Mouse (Mus musculus): Measurements from ENCODE around the gene Cyp26b1. TPM values are rescaled to one million over a fixed set of nuclear protein-coding genes. Genes with fewer than 3 reads are reported as not detected.

Cyp26b1 gene
- total and polyA plus RNA-seq, 2 experiments: 0.18 to 0.22 TPM

DNA sequence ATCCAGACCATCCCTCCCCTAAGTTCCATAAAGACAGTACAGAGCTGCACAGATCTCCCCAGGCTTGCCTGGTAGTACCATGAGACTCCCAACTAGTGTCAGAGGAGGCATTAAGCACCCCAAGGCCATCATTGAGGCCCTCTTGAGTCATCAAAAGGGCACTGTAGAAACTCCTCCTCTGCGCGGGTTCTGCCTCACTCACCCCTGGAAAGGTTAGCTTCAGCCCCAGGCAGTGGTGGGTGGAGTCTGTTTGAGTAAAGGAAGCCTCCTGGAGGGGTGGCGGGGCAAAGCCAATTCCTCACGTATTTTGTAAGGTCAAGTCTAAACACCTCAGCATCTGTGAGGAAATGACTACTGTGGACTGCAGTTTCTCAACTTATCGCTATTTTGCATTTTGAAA is 50.2 kb downstream of the Cyp26b1 start:
- TF ChIP-seq POLR2A (IDR thresholded peaks at IDR 0.05; ENCODE audit: extremely low read depth, insufficient read depth, low read length) (no peak), CTCF (IDR thresholded peaks at IDR 0.05; ENCODE audit: low read depth, low read length) (no peak)
- Histone ChIP-seq H3K79me2 (ENCODE audit: control insufficient read depth, insufficient read depth, low read length) (no peaks in the 10 kb centered on the region), H3K27me3 (ENCODE audit: control insufficient read depth, insufficient read depth, low read length) (peaks cover 4% of the 10 kb centered on the region; the same call in 1 of the 2 replicates), H3K36me3 (ENCODE audit: control insufficient read depth, insufficient read depth, low read length) (no peaks in the 10 kb centered on the region), H3K4me1 (ENCODE audit: control insufficient read depth, insufficient read depth, low read length) (peaks cover 3% of the 10 kb centered on the region; the same call in 1 of the 2 replicates), H3K4me3 (ENCODE audit: insufficient read depth, low read depth, low read length) (no peak overlapping the region), H3K9ac (ENCODE audit: low read depth, low read length) (no peak overlapping the region), H3K27ac (replicated peaks; ENCODE audit: insufficient read depth, low read depth, low read length) (no peak overlapping the region)
- 48% methylated on average over 5 of the region's 5 CpGs for WGBS
- DNase-seq (ENCODE audit: extremely low read depth, low read depth, low spot score): no peak

DNA sequence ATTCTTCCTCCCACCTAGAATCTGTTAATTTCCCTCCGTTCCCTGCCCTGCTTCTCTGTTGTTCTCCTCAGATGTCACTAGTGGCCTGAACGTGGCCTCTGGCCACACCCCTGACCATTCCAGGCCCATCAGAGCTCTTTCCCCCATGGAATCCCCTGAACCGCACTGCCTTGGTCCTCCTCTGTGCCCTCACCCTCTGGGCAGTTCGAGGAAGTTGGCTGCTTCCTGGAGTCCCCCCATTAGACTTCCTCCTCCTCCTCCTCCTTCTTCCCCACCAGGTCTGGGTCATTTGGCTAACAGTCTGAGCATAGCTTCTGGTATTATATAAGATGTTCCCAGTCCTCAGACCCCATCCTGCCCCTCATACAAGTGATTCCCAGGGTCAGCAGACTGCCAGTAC is 53.8 kb downstream of the Cyp26b1 start:
- Histone ChIP-seq H3K27ac (replicated peaks; ENCODE audit: insufficient read depth, low read depth, low read length) (no peak overlapping the region), H3K36me3 (ENCODE audit: control insufficient read depth, insufficient read depth, low read length) (no peaks in the 10 kb centered on the region), H3K4me1 (ENCODE audit: control insufficient read depth, insufficient read depth, low read length) (peaks cover 3% of the 10 kb centered on the region; the same call in 1 of the 2 replicates), H3K27me3 (ENCODE audit: control insufficient read depth, insufficient read depth, low read length) (no peaks in the 10 kb centered on the region), H3K4me3 (ENCODE audit: insufficient read depth, low read depth, low read length) (no peak overlapping the region), H3K9ac (ENCODE audit: low read depth, low read length) (no peak overlapping the region), H3K79me2 (ENCODE audit: control insufficient read depth, insufficient read depth, low read length) (no peaks in the 10 kb centered on the region)
- no peak for DNase-seq (ENCODE audit: extremely low read depth, low read depth, low spot score)
- 56% methylated on average over 4 of the region's 4 CpGs for WGBS
- TF ChIP-seq CTCF (IDR thresholded peaks at IDR 0.05; ENCODE audit: low read depth, low read length): no peak
- TF ChIP-seq POLR2A (IDR thresholded peaks at IDR 0.05; ENCODE audit: extremely low read depth, insufficient read depth, low read length): no peak

DNA sequence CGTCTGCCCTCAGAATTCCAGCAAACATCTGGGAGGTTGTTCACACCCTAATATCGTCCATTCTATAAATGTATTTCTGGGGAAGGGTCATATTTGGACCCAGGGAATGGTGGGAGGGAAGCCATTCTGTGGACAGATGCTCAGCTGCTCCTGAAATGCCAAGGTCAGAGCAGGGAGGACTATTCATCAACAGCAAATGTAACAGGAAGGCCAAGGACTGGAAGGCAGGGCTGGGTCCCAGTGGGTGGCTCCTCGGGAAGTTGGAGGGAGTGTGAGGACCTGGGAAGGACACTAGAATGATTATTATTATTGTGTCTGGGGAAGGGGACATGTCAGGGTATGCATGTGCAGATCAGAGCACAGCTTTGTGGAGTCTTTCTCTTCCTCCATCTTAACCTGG is 55.0 kb downstream of the Cyp26b1 start:
- Histone ChIP-seq H3K36me3 (ENCODE audit: control insufficient read depth, insufficient read depth, low read length) (no peaks in the 10 kb centered on the region), H3K4me1 (ENCODE audit: control insufficient read depth, insufficient read depth, low read length) (no peaks in the 10 kb centered on the region), H3K9ac (ENCODE audit: low read depth, low read length) (no peak overlapping the region), H3K27me3 (ENCODE audit: control insufficient read depth, insufficient read depth, low read length) (no peaks in the 10 kb centered on the region), H3K27ac (replicated peaks; ENCODE audit: insufficient read depth, low read depth, low read length) (no peak overlapping the region), H3K4me3 (ENCODE audit: insufficient read depth, low read depth, low read length) (no peak overlapping the region), H3K79me2 (ENCODE audit: control insufficient read depth, insufficient read depth, low read length) (no peaks in the 10 kb centered on the region)
- no peak for TF ChIP-seq POLR2A (IDR thresholded peaks at IDR 0.05; ENCODE audit: extremely low read depth, insufficient read depth, low read length)
- TF ChIP-seq CTCF (IDR thresholded peaks at IDR 0.05; ENCODE audit: low read depth, low read length): no peak
- 78% methylated on average over 3 of the region's 3 CpGs for WGBS
- no peak for DNase-seq (ENCODE audit: extremely low read depth, low read depth, low spot score)

DNA sequence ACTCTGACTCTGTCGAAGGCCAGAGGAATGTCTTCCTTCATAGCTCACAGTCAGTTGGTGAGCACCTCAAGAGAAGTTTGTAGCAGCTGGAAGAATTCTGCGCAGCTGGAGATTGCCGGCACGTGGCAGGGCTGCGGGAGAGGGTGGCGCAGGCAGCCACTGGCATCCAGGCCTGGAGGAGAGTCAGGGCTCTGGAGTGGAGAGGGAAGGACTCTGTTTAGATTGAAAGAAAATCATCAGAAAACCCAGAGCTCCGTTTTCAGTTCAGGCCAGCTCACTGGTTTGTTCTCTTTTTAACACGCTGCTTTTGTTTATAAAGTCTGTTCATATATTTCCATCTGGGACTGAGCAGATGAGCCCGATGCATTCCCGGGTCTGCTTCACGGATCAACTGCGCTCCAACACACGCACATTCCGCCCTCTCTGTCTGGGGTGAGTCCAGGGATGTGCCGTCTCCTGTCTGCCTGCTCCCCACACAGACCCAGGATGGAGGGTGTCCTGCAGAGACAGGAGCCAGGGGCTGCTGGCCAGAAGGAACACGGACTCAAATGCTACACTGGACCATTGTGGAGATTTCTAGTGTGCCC is 56.0 kb downstream of the Cyp26b1 start:
- Histone ChIP-seq H3K27me3 (ENCODE audit: control insufficient read depth, insufficient read depth, low read length) (no peaks in the 10 kb centered on the region), H3K4me3 (ENCODE audit: insufficient read depth, low read depth, low read length) (no peak overlapping the region), H3K9ac (ENCODE audit: low read depth, low read length) (no peak overlapping the region), H3K36me3 (ENCODE audit: control insufficient read depth, insufficient read depth, low read length) (no peaks in the 10 kb centered on the region), H3K79me2 (ENCODE audit: control insufficient read depth, insufficient read depth, low read length) (no peaks in the 10 kb centered on the region), H3K27ac (replicated peaks; ENCODE audit: insufficient read depth, low read depth, low read length) (no peak overlapping the region), H3K4me1 (ENCODE audit: control insufficient read depth, insufficient read depth, low read length) (no peaks in the 10 kb centered on the region)
- 74% methylated on average over 16 of the region's 16 CpGs for WGBS
- TF ChIP-seq POLR2A (IDR thresholded peaks at IDR 0.05; ENCODE audit: extremely low read depth, insufficient read depth, low read length) (no peak), CTCF (IDR thresholded peaks at IDR 0.05; ENCODE audit: low read depth, low read length) (no peak)
- no peak for DNase-seq (ENCODE audit: extremely low read depth, low read depth, low spot score)

DNA sequence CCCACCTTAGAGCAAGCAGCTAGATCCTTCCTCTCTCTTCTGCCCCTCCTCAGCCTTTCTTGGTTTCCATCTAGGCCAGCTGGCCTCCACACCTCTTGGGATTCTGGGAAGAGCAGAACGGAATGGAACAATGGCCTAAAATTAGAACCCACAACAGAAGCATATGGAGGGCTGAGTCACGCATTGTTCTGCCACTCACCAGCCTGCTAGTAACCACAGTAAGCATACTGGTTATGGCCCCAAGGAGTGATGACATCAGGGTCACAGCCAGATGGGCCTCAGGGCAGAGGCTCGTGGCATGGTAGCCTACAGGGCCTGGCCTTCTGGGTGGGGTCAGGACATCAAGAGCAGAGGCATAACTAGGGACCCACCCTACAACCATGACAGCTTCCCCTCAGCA is 58.8 kb downstream of the Cyp26b1 start:
- 75% methylated on average over 3 of the region's 3 CpGs for WGBS
- TF ChIP-seq POLR2A (IDR thresholded peaks at IDR 0.05; ENCODE audit: extremely low read depth, insufficient read depth, low read length) (no peak), CTCF (IDR thresholded peaks at IDR 0.05; ENCODE audit: low read depth, low read length) (no peak)
- no peak overlapping the region for H3K27ac ChIP-seq (replicated peaks; ENCODE audit: insufficient read depth, low read depth, low read length)
- H3K4me1 ChIP-seq (ENCODE audit: control insufficient read depth, insufficient read depth, low read length): no peaks in the 10 kb centered on the region
- no peaks in the 10 kb centered on the region for H3K79me2 ChIP-seq (ENCODE audit: control insufficient read depth, insufficient read depth, low read length)
- DNase-seq (ENCODE audit: extremely low read depth, low read depth, low spot score): no peak
- no peak overlapping the region for H3K9ac ChIP-seq (ENCODE audit: low read depth, low read length)
- H3K4me3 ChIP-seq (ENCODE audit: insufficient read depth, low read depth, low read length): no peak overlapping the region
- no peaks in the 10 kb centered on the region for H3K27me3 ChIP-seq (ENCODE audit: control insufficient read depth, insufficient read depth, low read length)
- H3K36me3 ChIP-seq (ENCODE audit: control insufficient read depth, insufficient read depth, low read length): no peaks in the 10 kb centered on the region

DNA sequence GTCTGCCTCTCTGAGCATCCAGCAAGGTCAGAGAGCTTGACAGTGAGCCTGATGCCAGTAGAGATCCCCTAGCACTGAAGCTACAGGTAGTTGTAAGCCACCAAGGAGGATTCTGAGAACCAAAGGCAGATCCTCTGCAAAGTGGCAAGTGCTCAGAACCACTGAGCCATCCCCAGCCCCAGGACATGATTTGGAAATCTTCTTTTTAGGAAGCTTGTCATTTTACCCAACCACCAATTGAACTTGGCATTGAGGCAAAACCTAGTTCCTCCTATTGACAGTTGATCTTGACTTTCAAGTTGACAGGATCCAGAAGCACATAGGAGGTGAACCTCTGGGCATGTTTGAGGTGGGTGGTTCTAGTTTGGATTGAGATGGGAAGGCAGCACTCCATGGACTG is 63.8 kb downstream of the Cyp26b1 start:
- no peak overlapping the region for H3K9ac ChIP-seq (ENCODE audit: low read depth, low read length)
- no peaks in the 10 kb centered on the region for H3K27me3 ChIP-seq (ENCODE audit: control insufficient read depth, insufficient read depth, low read length)
- no peaks in the 10 kb centered on the region for H3K79me2 ChIP-seq (ENCODE audit: control insufficient read depth, insufficient read depth, low read length)
- H3K4me3 ChIP-seq (ENCODE audit: insufficient read depth, low read depth, low read length): no peak overlapping the region
- DNase-seq (ENCODE audit: extremely low read depth, low read depth, low spot score): no peak
- no peak for TF ChIP-seq CTCF (IDR thresholded peaks at IDR 0.05; ENCODE audit: low read depth, low read length)
- no peak for TF ChIP-seq POLR2A (IDR thresholded peaks at IDR 0.05; ENCODE audit: extremely low read depth, insufficient read depth, low read length)
- no peak overlapping the region for H3K27ac ChIP-seq (replicated peaks; ENCODE audit: insufficient read depth, low read depth, low read length)
- H3K4me1 ChIP-seq (ENCODE audit: control insufficient read depth, insufficient read depth, low read length): no peaks in the 10 kb centered on the region
- no peaks in the 10 kb centered on the region for H3K36me3 ChIP-seq (ENCODE audit: control insufficient read depth, insufficient read depth, low read length)

Data from liver, adult 2 months (tissue).